Mouse (Mus musculus): Measurements from ENCODE around the gene Smyd3.

Gene Smyd3

DNA sequence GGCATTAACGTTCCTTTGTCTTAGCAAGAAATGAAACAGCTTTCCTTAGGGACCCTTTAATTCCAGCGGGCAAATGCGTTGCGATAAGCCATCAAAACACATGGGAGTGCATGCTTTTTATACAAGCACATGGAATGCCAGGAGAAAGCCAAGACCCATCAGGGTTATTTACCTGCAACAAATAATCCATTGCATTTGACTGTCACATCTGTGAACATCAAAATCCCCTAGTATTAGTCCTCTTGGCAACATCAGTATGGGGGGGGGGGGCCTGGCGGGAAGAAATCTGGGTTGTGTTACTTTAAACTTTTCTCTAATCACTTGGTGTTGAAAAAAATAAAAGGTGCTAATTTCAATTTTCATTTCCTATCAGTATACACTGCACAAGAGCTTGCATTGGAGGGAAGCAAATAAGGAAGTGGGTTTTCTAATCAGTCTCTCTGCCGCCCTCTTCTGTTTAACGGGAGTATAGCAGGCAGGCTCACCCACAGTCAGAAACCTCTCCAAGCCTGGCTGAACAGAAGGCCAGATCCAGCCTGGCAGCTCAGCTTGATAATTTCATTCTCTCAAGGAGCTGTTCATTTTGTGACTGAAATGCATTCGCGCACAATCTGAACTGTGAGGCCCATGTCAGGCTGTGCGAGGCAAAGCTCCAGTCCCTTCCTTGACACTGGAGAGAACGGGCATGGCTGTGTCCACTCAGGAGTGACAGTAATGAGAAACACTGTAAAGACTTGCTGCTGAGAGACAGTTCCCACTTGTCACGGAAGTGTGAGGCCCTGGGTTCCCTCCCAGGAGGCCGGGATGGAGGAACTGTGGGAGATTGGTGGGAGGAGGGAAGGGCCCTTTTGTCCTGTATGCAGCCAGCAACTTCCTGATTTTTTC, 285.8 kb downstream of the Smyd3 start:
- peak; percentile 34 for DNase-seq (ENCODE audit: low read depth, low spot score)

DNA sequence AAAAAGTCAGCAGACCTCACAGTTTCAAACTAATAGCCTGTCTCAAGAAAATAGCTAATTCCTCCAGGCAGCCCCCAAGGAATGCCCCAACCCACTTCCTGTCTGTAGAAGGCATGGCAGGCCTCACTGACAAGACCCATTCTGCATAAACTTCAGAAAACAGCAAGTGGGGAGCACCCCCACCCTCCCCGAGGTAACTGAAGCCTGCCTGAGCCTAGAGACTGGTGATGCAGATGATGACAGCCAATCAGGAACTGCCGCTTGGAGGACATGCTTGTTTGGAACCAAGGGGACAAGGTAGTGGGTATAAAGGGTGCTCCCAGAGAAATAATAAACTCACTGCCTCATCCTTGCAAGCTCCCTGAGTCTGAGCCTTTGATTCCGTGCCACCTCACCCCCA, 288.3 kb downstream of the Smyd3 start:
- no peak for DNase-seq (ENCODE audit: low read depth, low spot score)

GRCm38 (mm10) chr1:179220290-179220689, 297.6 kb downstream of the Smyd3 start:
- no peak for DNase-seq (ENCODE audit: low read depth, low spot score)

GRCm38 (mm10) chr1:179218061-179218460, 299.8 kb downstream of the Smyd3 start:
- no peak for DNase-seq (ENCODE audit: low read depth, low spot score)

DNA sequence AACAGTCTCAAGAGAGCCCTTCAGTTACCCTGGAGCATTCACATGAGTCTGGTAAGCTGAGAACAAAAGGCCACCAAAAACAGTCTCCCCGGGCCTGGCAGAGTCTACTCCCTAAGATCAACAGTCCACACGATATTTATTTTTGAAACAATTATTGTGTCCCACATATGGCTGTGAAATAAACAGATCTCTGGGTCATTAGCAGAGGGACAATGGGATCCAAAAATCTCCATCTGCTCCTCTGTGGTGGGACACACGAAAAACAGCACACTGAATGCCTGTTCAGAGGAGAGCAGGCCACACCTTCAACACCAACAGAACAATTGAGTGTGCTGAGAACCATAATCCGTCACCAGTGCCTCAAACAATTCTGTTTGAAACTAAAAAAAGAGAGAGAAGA, 300.8 kb downstream of the Smyd3 start:
- no peak for DNase-seq (ENCODE audit: low read depth, low spot score)

DNA sequence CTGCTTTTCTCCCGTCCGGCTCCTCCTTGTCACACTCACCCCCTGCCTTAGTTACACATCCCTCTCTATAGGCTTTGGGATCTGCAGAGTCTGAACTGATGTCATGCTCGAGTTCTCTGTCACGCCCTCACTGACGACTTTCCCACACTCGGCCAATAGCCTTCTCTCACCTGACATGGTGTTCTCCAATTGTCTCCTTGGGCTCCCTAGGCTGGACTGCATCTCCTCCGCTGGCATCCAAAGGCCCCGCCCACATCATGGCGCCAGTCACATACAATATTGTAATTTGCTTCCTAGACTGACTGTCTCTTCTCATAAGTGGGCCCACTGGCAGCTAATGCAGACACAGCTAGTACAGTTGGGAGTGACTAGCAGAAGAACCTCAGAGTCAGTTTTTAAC, 304.5 kb downstream of the Smyd3 start:
- no peak for DNase-seq (ENCODE audit: low read depth, low spot score)

DNA sequence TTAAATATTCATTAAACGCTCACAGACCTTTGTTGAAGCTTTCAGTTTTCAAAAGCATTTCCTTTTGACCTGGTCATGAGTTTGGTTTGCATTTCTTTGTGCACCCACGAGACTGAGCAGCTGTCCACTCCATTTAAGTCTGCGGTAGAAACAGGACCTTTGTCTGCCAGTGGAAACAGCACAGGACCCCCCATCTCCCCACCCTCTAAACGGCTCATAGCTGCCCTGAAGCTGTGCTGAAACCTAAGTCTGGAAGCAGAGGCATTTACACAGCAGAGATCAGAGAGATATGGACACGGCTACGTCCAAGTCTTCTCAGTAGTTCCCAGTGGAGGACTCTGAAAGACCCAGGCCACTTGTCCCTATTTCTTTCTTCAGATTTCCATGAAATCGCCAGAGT, 305.5 kb downstream of the Smyd3 start:
- DNase-seq (ENCODE audit: low read depth, low spot score) = no peak

- DNase-seq (ENCODE audit: low read depth, low spot score) = no peak
Measured at GRCm38 (mm10) chr1:179211313-179211712, 306.5 kb downstream of the Smyd3 start.

DNA sequence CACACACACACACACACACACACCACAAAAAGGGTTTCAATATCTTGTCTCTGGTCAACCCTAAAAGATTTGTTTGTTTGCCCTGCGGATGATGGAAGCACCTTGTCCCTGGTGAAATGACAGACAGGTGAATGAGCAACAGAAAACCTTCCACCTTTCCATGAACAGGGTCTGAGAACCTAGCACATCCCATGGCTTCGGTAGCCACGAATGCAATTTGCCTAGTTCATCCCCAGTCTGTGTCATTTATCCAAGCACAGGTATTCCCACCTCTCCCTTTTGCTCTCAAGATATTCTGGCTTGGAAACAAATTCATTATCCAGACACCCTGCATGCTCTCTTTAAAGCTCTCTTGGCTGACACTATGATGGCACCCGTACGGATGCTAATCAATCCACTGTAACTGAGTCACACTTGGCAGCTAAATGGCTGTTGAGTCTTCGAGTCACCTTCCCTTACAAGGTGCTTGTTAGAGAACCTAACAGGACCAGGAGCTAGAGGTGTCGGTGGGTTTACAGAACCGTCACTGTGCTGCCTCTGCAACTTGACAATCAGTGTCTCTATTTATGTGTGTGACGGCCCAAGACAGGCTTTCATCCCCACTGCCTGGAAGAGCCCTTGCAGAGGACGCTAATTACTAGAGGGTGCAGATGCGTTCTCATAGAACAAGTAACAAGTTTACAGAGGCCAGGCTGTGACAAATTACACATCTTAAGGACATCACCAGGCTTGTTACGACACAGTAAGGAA, 309.8 kb downstream of the Smyd3 start:
- no peak for DNase-seq (ENCODE audit: low read depth, low spot score)

DNA sequence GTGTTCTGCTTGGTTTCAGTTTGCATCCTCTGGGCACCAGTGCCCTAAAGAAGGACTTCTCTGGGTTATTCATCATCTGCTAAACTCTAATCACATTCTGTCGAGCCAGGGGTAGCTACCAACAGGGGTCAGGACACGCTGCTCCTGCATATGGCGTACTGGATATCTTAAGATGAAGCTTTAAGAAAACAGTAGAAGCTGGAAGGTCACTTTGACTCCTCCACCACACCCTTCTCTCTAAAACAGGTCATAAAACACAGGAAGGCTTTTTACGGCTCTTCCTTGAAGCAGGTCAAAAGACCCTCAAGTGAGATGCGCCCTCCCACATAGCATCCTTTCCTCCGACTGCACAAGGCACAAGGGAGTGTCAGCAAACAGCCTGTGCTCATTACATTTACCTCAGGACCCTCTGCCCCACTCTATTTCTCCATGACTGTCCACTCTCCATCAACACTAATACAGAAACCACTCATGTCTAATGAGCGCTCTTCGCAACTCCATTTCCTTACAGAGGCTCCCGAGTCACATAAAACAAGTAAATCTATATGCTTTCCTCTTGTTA, 310.6 kb downstream of the Smyd3 start:
- DNase-seq (ENCODE audit: low read depth, low spot score) = no peak

GRCm38 (mm10) chr1:179198517-179199200, 319.2 kb downstream of the Smyd3 start:
- DNase-seq (ENCODE audit: low read depth, low spot score) = peak; percentile 53

DNA sequence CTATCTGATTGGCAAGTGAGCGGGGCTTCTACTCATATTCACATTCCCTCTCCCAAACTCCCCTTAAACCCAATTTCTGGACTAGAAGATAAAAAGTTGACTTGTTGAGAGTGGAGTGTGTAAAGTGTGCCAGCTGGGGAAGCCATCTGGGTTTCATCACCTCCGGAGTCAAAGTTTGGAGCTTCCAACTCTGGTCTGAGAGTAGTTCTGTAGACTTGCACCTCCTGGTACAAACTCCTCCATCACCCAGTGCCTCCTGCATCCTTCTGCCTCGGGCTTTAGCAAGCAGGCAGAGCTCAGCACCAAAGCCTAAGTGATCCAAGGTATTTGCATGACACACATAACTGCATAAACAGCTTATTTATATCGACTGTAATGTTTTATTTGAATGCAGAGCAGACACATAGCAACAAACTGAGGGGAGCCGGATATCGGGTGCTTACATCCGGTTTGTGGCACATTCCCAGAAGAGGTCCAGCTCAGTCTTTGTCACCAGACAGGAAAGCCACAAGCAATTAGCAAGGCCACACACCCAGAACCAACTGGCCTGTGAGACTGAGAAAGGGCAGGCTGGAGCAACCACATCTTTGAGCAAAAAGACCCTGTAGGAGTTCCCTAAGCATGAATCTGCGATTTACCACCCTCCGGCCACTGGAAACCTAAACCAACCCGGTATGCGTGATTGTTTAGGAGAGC, 319.9 kb downstream of the Smyd3 start:
- no peak for DNase-seq (ENCODE audit: low read depth, low spot score)

DNA sequence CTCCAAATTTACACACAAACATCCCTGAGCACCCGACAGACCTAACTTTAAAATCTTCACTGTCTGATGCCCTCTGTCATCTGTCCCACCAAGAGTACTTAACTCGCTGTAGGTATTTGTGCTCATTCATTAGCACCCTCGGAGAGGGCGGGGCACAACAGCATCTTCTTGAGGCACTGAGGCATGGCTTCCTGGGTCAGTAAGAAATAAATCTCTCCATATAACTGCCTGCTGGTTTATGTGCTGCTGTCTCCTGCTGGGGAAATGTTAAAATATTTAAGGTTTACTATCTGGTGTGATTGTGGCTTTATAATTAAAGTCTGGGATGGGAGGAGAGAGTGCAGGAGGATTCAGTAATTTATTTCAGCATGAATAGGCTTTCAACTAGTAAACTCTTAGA, 320.7 kb downstream of the Smyd3 start:
- DNase-seq (ENCODE audit: low read depth, low spot score) = no peak

DNA sequence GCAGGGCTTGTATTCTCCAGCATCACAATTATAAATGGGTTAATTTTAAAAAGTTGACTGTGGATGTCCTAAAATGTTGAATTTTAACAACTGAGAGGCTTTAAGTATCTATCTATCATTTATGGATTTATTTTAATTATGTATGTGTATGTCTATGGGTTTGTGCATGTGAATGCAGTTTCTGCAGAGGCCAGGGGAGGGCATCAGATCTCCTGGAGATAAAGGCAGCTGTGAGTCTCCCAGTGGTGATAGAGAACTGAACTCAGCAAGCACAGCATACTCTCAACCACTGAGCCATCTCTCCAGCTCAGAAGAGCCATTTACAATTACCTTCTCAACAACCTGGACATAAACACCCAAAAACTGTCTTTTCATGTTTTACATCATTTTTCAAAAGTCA, 321.4 kb downstream of the Smyd3 start:
- no peak for DNase-seq (ENCODE audit: low read depth, low spot score)

GRCm38 (mm10) chr1:179192781-179193180, 325.1 kb downstream of the Smyd3 start:
- DNase-seq (ENCODE audit: low read depth, low spot score) = no peak

DNA sequence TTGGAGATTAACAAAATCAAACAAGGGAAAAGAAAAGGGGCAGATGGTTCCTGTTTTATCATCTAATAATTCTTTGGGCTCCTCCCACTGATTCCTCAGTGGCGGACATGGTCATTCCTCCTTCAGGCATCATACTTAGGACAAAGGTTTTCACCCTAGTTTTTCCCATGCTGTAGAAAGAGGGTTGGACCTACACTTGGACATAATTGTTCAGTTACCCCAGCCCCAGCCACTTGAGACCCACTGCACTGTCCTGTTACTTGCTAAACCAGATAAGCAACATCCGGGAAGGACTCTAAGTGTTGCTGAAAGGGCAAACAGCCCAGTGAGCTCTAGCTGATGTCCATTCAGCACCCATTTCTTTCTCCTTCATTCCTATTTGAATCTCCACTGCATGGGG, 327.0 kb downstream of the Smyd3 start:
- no peak for DNase-seq (ENCODE audit: low read depth, low spot score)

DNA sequence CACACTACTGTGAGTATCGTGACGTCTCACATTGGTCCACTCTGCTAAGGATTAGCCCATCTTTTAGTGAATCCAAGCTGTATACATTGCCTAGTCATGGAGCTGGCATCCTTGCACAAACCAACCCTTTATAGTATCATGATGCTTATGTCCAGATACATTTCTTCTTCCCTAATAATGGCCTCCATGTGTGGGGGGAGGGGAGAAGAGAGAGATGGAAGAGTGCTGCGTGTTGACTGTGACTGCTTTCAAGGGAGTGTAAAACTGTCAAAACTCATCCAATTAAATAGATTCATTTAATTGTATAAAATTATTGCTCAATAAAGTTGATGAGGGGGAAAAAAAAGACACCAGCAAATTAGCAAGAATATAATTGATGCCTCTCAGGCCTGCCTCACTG, 330.7 kb downstream of the Smyd3 start:
- no peak for DNase-seq (ENCODE audit: low read depth, low spot score)

GRCm38 (mm10) chr1:179184631-179185030, 333.2 kb downstream of the Smyd3 start:
- no peak for DNase-seq (ENCODE audit: low read depth, low spot score)

GRCm38 (mm10) chr1:179183499-179183898, 334.3 kb downstream of the Smyd3 start:
- DNase-seq (ENCODE audit: low read depth, low spot score) = no peak

GRCm38 (mm10) chr1:179180546-179180945, 337.3 kb downstream of the Smyd3 start:
- DNase-seq (ENCODE audit: low read depth, low spot score) = no peak

GRCm38 (mm10) chr1:179176861-179177658, 340.8 kb downstream of the Smyd3 start:
- DNase-seq (ENCODE audit: low read depth, low spot score) = no peak
